Mouse (Mus musculus): ENCODE measurements around the gene Plxnd1. TPM values are rescaled to one million over a fixed set of nuclear protein-coding genes. Genes with fewer than 3 reads are reported as not detected.
A peak's percentile ranks its signal among the peaks of the same experiment; 100 is the strongest.

Gene Plxnd1
- polyA plus RNA-seq, 1 experiment from 2014 or later: 42.3 TPM

DNA sequence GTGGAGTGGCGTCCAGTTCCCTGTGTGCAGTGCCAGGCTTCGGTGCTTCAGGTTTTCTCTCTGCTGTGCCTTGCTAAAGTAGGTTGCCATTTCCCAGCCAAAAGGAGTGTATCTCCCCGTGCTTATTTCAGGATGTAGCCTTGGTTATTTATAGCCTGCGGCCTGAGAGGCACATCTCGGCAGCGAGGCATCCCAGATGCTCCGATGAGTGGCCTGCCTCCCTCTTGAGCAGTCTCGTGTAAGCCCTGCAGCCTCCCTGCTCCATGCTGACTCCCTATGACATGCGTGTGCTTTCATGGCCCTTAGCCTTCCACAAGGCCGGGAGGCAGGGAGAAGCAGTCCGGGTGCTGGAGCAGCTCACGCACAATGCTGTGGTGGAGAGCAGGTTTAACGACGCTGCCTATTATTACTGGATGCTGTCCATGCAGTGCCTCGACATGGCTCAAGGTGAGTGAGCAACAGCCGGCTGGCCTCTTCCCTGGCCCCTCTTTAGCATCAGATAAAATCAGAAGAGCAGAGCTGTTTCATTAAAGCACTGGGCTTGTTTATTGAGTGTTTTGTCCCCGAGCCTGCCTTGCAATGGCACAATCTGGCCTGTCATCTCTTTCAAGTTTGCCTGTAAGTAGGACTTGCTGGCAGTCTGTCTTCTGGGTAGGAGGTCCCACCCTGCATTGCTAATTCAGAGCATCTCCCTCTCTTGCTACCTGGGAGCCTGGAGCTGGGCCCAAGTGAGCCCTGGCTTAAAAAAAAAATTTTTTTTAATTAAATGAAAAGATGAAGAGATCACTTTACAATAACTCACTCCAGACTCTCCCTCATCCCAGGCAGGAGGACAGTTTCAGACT lies 79.0 kb downstream of the Plxnd1 start:
- WGBS: 29% methylated on average over 17 of the region's 17 CpGs
- Histone ChIP-seq H3K36me3 (ENCODE audit: insufficient read depth, low read length) (0 out of 2 replicates have a peak, but pooled peaks cover 4% of the 10 kb centered on the region), H3K27me3 (ENCODE audit: insufficient read depth, low read length) (no peaks in the 10 kb centered on the region), H3K4me1 (replicated peaks; ENCODE audit: insufficient read depth, low read length) (peaks cover 3% of the 10 kb centered on the region; the same call in 1 of the 2 replicates), H3K4me2 (ENCODE audit: low read length) (no peak overlapping the region), H3K9me3 (replicated peaks; ENCODE audit: low read length) (no peaks in the 10 kb centered on the region), H3K27ac (no peak overlapping the region), H3K4me3 (replicated peaks; ENCODE audit: low read depth, low read length) (no peak overlapping the region), H3K9ac (ENCODE audit: low read depth, low read length) (0 out of 2 replicates have a peak overlapping the region, but pooled peaks have one; percentile 13)
- ATAC-seq (replicated peaks; ENCODE audit: low FRiP score, low read depth): no peak; the same call in 1 of the 2 replicates
- peak; percentile 55 for DNase-seq (ENCODE audit: low spot score)
- no peak for TF ChIP-seq CTCF (IDR thresholded peaks at IDR 0.05; ENCODE audit: low read depth)

DNA sequence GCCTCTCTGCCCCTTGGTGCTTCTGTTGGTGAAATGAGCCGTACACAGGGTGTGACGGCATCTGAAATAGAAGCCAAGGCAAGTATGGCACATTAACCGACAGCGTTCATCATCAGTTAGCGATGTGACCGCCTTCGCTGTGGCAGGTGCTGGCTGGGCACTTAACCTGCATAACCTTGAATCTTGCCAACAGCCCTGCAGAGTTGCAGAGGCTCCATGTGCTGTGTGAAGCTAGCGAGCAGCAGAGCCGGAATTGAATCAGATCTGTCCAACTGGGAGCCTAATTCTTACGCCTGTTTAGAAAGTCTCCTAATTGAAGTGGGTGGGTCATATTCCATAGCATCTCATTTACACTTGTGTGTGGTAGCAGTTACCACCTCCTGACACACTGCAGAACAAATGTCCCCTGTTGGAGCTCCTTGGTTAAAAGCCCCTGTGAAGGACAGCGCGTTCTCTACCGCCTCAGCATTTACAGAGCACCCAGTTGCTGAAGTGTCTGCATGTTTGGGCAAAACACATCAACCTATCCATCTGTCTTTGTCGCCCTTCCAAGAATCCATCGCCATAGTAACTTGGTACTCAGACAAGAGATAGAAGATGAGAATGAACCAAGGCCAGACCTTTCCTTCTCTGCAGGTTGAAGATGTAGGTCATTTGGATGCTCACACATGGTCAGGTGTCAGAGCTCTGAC lies 80.1 kb downstream of the Plxnd1 start:
- Histone ChIP-seq H3K36me3 (ENCODE audit: insufficient read depth, low read length) (0 out of 2 replicates have a peak, but pooled peaks cover 2% of the 10 kb centered on the region), H3K9ac (ENCODE audit: low read depth, low read length) (no peak overlapping the region), H3K9me3 (replicated peaks; ENCODE audit: low read length) (no peaks in the 10 kb centered on the region), H3K27me3 (ENCODE audit: insufficient read depth, low read length) (no peaks in the 10 kb centered on the region), H3K4me2 (ENCODE audit: low read length) (no peak overlapping the region), H3K4me3 (replicated peaks; ENCODE audit: low read depth, low read length) (no peak overlapping the region), H3K27ac (no peak overlapping the region), H3K4me1 (replicated peaks; ENCODE audit: insufficient read depth, low read length) (peaks cover 13% of the 10 kb centered on the region)
- ATAC-seq (replicated peaks; ENCODE audit: low FRiP score, low read depth) (no peak), DNase-seq (ENCODE audit: low spot score) (no peak)
- no peak for TF ChIP-seq CTCF (IDR thresholded peaks at IDR 0.05; ENCODE audit: low read depth)
- 64% methylated on average over 15 of the region's 15 CpGs for WGBS

DNA sequence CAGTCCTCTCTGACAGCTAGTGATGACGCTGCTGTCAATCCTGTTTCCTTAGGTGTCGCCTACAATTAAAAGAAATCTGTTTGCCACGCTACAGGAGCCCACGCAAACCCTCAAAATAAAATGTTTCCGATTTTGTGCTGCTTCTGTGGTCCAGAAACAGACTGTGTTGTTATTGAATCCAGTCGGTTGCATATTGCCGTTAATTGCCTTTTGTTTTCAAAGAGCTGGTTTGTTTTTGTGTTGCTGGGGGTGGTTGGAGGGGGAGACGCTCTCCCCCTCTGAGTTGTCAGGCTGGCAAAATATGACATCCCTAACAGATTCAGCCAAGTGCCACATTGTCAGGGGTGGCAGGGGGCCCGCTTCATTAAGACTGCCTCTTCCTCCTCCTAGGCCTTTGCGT lies 81.3 kb downstream of the Plxnd1 start:
- peaks cover 19% of the 10 kb centered on the region for H3K4me1 ChIP-seq (replicated peaks; ENCODE audit: insufficient read depth, low read length)
- H3K4me2 ChIP-seq (ENCODE audit: low read length): no peak overlapping the region
- H3K36me3 ChIP-seq (ENCODE audit: insufficient read depth, low read length): no peaks in the 10 kb centered on the region
- H3K9me3 ChIP-seq (replicated peaks; ENCODE audit: low read length): no peaks in the 10 kb centered on the region
- ATAC-seq (replicated peaks; ENCODE audit: low FRiP score, low read depth): no peak
- no peak overlapping the region for H3K9ac ChIP-seq (ENCODE audit: low read depth, low read length)
- no peak for DNase-seq (ENCODE audit: low spot score)
- H3K27me3 ChIP-seq (ENCODE audit: insufficient read depth, low read length): no peaks in the 10 kb centered on the region
- H3K27ac ChIP-seq: no peak overlapping the region
- no peak overlapping the region for H3K4me3 ChIP-seq (replicated peaks; ENCODE audit: low read depth, low read length)
- 74% methylated on average over 10 of the region's 10 CpGs for WGBS
- no peak for TF ChIP-seq CTCF (IDR thresholded peaks at IDR 0.05; ENCODE audit: low read depth)

DNA sequence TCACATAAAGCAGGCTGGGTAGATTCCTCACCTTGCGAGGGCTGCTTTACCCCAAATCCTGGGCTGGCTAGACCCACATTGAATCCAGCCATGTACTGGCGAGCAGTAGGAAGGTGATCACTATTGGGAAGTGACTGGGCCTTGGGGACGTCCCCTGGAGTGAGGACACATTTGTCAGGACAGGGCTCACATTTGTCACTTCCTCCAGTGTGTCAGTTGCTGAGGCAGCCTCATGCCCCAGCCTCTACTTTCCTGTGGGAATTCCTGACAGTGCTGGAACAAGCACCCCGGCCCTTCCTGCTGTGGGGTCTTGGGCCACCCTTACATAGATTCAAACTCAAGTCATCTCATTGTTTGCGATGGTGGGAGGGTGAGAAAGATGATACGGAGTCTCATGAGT lies 83.0 kb downstream of the Plxnd1 start:
- H3K4me3 ChIP-seq (replicated peaks; ENCODE audit: low read depth, low read length): no peak overlapping the region
- H3K27me3 ChIP-seq (ENCODE audit: insufficient read depth, low read length): no peaks in the 10 kb centered on the region
- no peaks in the 10 kb centered on the region for H3K9me3 ChIP-seq (replicated peaks; ENCODE audit: low read length)
- H3K4me1 ChIP-seq (replicated peaks; ENCODE audit: insufficient read depth, low read length): peaks cover 19% of the 10 kb centered on the region
- H3K9ac ChIP-seq (ENCODE audit: low read depth, low read length): no peak overlapping the region; the same call in 1 of the 2 replicates
- H3K4me2 ChIP-seq (ENCODE audit: low read length): no peak overlapping the region
- ATAC-seq (replicated peaks; ENCODE audit: low FRiP score, low read depth) (no peak), DNase-seq (ENCODE audit: low spot score) (no peak)
- no peaks in the 10 kb centered on the region for H3K36me3 ChIP-seq (ENCODE audit: insufficient read depth, low read length)
- H3K27ac ChIP-seq: no peak overlapping the region
- TF ChIP-seq CTCF (IDR thresholded peaks at IDR 0.05; ENCODE audit: low read depth): no peak
- 80% methylated on average over 6 of the region's 6 CpGs for WGBS

DNA sequence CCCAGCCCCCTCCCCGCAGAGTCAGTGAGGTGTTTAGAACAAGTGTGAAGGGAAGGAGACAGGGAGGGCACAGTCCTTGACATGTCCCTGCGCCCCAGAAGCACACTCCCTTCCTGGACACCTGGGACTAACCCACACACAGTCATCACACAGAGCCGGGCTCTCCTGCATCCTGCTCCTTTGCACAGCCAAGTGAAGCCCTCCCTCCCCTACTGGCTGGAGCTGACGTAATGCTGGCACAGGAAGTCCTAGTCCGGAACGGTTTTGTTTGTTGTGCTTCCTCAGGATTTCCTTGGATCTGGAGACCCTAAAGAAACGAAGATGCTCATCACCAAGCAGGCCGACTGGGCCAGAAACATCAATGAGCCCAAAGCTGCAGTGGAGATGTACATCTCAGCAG lies 84.9 kb downstream of the Plxnd1 start:
- H3K4me2 ChIP-seq (ENCODE audit: low read length): no peak overlapping the region
- no peak for TF ChIP-seq CTCF (IDR thresholded peaks at IDR 0.05; ENCODE audit: low read depth)
- ATAC-seq (replicated peaks; ENCODE audit: low FRiP score, low read depth): peak; percentile 73
- DNase-seq (ENCODE audit: low spot score): peak; percentile 84
- H3K36me3 ChIP-seq (ENCODE audit: insufficient read depth, low read length): no peaks in the 10 kb centered on the region
- H3K27me3 ChIP-seq (ENCODE audit: insufficient read depth, low read length): no peaks in the 10 kb centered on the region
- H3K4me3 ChIP-seq (replicated peaks; ENCODE audit: low read depth, low read length): no peak overlapping the region
- H3K27ac ChIP-seq: peak overlapping the region; percentile 72
- H3K4me1 ChIP-seq (replicated peaks; ENCODE audit: insufficient read depth, low read length): peaks cover 16% of the 10 kb centered on the region
- no peaks in the 10 kb centered on the region for H3K9me3 ChIP-seq (replicated peaks; ENCODE audit: low read length)
- 32% methylated on average over 8 of the region's 8 CpGs for WGBS
- no peak overlapping the region for H3K9ac ChIP-seq (ENCODE audit: low read depth, low read length)

DNA sequence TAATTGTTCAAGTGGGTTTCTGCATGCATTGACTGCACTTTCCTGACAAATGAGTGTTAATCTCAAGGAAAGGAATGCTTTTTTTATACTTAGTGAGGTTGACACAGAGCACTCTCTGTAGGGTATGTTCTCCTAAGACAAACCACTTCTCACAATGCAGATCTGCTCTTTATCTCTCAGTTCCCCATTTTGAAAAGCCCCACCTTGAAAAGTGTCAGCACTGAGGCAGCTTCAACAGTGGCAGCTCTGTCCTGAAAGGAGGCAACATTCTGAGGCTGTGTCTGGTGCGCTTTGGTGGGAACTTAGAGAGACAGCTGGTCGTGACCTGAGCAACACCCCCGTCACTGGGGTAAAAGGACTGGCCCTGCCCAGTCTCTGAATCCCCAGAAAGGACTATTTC lies 85.8 kb downstream of the Plxnd1 start:
- peaks cover 16% of the 10 kb centered on the region for H3K4me1 ChIP-seq (replicated peaks; ENCODE audit: insufficient read depth, low read length)
- H3K4me3 ChIP-seq (replicated peaks; ENCODE audit: low read depth, low read length): no peak overlapping the region
- DNase-seq (ENCODE audit: low spot score) (no peak), ATAC-seq (replicated peaks; ENCODE audit: low FRiP score, low read depth) (no peak)
- no peaks in the 10 kb centered on the region for H3K27me3 ChIP-seq (ENCODE audit: insufficient read depth, low read length)
- H3K9me3 ChIP-seq (replicated peaks; ENCODE audit: low read length): no peaks in the 10 kb centered on the region
- no peak for TF ChIP-seq CTCF (IDR thresholded peaks at IDR 0.05; ENCODE audit: low read depth)
- H3K36me3 ChIP-seq (ENCODE audit: insufficient read depth, low read length): 0 out of 2 replicates have a peak, but pooled peaks cover 2% of the 10 kb centered on the region
- H3K4me2 ChIP-seq (ENCODE audit: low read length): no peak overlapping the region
- peak overlapping the region; percentile 38 for H3K27ac ChIP-seq
- 74% methylated on average over 3 of the region's 3 CpGs for WGBS
- H3K9ac ChIP-seq (ENCODE audit: low read depth, low read length): no peak overlapping the region

Measured in kidney, postnatal 0 days (tissue).